Mouse (Mus musculus) right cerebral cortex, postnatal 25 days (tissue): ENCODE data around the gene Gsta3.
"Not testable (repeated sequence)": the region's sequence is repeated elsewhere in the genome, so short reads cannot be mapped to it uniquely, and the experiment has no call there.

ENCODE experiments used
- DNase-seq: peaks from one replicate; pipeline ENCODE4 v3.0.0; 2022

Gene Gsta3

GRCm38 (mm10) chr1:21239911-21240898 lies at the start of gene Gsta3:
Gene Gsta3 (plus strand): TSS chr1:21240589.
- no peak for DNase-seq

GRCm38 (mm10) chr1:21206241-21206640 lies 34.1 kb upstream of the Gsta3 start:
- DNase-seq: no peak

- not testable (repeated sequence) for DNase-seq
Observed at GRCm38 (mm10) chr1:21213537-21213936, 26.9 kb upstream of the Gsta3 start.

- DNase-seq: not testable (repeated sequence)
Observed at GRCm38 (mm10) chr1:21213991-21214692, 26.2 kb upstream of the Gsta3 start.

GRCm38 (mm10) chr1:21218489-21218919 lies 21.9 kb upstream of the Gsta3 start, which contains the start of gene Tmem14a:
Gene Tmem14a (plus strand): TSS chr1:21218575.
- DNase-seq: peak; percentile 87

- no peak for DNase-seq
Observed at GRCm38 (mm10) chr1:21227756-21228395, 12.5 kb upstream of the Gsta3 start.

GRCm38 (mm10) chr1:21228740-21229722 lies 11.4 kb upstream of the Gsta3 start:
- DNase-seq: not testable (repeated sequence)

GRCm38 (mm10) chr1:21230376-21230775 lies 10.0 kb upstream of the Gsta3 start:
- no peak for DNase-seq

GRCm38 (mm10) chr1:21231744-21232464 lies 8.5 kb upstream of the Gsta3 start:
- peak; percentile 8 for DNase-seq

GRCm38 (mm10) chr1:21232516-21232915 lies 7.9 kb upstream of the Gsta3 start:
- no peak for DNase-seq

GRCm38 (mm10) chr1:21235359-21235758 lies 5.0 kb upstream of the Gsta3 start:
- no peak for DNase-seq

GRCm38 (mm10) chr1:21241096-21241495 lies 707 bp downstream of the Gsta3 start:
- DNase-seq: no peak

- no peak for DNase-seq
Observed at GRCm38 (mm10) chr1:21244290-21244960, 4.0 kb downstream of the Gsta3 start.

GRCm38 (mm10) chr1:21246136-21246535 lies 5.7 kb downstream of the Gsta3 start:
- DNase-seq: no peak

GRCm38 (mm10) chr1:21247896-21248295 lies 7.5 kb downstream of the Gsta3 start:
- DNase-seq: no peak

- DNase-seq: no peak
Observed at GRCm38 (mm10) chr1:21248560-21249390, 8.4 kb downstream of the Gsta3 start.

GRCm38 (mm10) chr1:21251661-21252060 lies 11.3 kb downstream of the Gsta3 start:
- no peak for DNase-seq

- DNase-seq: no peak
Observed at GRCm38 (mm10) chr1:21252566-21253302, 12.3 kb downstream of the Gsta3 start.

GRCm38 (mm10) chr1:21253303-21253650 lies 12.9 kb downstream of the Gsta3 start:
- no peak for DNase-seq
